Mouse (Mus musculus) yolk sac, embryonic 10.5 days (tissue): ENCODE results near the gene Ncam1.

Experiments used
- DNase-seq: peaks from one replicate; pipeline ENCODE4 v3.0.0-alpha.2; 2017; ENCODE audit warnings: low spot score

Ncam1 gene

GRCm38 (mm10) chr9:49621691-49622090 lies 177.0 kb downstream of the Ncam1 start:
- DNase-seq, result no peak

DNA sequence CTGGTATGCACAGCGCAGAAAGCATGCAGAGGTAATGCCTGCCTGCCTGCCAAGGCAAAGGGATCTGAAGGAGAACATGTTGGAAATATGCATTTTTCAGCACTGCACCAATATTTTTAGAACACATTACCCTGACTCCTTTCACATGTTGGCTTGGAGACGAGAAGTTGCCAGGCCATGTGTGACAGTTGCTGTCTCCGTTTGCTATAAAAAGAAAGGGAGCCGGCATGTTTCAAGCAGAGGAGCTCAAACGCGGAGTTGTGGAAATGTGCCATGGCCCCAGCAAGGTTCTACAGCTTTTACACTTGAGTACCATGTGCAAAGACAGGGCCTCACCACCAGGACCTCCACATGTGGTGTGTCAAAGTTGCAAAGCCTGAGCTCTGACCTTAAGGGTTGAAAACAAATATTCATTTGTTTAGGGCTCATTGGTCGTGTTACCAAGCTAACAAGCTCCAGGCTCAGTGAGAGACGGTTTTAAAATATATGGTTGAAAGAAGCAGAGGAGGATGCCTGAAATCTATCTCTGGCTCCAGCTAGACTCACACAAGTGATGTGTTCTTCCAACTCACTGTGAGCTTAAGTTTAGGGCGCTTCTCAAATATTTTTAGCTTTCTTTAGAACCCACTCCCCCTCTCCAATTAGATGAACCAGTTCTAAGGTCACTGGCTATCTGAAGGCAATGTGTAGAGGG lies 179.9 kb downstream of the Ncam1 start:
- DNase-seq, result no peak

DNA sequence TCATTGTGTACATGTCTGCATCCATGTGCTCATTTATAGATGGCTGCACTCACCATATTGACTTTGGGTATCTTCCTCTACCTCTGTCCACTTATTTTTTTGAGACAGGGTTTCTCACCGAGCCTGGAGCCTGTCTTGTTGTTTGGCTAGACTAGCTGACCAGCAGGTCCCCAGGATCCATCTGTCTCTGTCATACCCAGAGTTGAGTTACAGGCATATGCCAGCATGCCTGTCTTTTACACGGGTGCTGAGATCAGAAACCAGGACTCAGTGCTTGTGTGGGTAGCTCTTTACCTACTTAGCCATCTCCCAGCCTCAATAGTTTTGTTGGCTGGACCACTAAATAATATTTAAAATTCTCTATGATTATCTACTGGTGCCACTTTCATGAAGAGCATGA lies 180.5 kb downstream of the Ncam1 start:
- no peak for DNase-seq

- no peak for DNase-seq
These were observed 181.5 kb downstream of the Ncam1 start for GRCm38 (mm10) chr9:49617216-49617615.

DNA sequence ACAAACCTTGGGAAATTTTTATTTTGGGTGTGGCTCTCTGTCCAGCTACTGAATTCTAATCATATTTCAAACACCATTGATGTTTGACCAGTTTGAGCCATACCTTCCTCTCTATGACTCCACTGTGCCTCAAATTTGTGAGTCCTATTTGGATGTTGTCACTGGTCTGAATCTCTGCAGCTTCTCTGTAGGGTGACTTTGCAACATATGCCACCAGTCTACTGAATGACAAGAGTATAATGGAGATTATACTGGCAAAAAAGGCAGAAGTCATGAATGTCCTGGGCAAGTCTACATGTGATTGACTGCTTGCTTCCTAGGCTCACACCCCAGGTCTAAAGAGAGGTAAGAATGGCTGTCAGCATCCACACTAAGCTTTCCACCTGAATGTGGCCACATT lies 186.3 kb downstream of the Ncam1 start:
- no peak for DNase-seq

DNA sequence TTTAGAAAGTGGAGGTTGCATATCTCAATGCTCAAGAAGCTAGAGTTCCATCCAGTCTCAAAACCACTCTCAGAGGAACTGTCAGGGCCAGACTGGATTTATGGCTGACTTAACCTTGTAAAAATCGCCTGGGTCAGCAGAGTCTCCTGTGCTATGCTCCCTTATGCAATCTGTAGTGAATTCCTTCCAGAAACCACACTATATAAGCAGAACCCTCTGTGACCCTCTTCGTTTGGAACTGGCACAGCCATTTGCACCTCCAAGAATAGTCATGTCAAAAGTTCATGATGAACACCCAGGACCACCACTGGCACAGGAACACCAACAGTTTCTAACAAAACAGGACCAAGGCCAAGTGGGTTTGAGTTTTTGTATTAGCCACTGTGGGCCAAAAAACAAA lies 190.5 kb downstream of the Ncam1 start:
- DNase-seq, result no peak

- DNase-seq, result no peak
These were observed 192.0 kb downstream of the Ncam1 start for GRCm38 (mm10) chr9:49606717-49607116.

DNA sequence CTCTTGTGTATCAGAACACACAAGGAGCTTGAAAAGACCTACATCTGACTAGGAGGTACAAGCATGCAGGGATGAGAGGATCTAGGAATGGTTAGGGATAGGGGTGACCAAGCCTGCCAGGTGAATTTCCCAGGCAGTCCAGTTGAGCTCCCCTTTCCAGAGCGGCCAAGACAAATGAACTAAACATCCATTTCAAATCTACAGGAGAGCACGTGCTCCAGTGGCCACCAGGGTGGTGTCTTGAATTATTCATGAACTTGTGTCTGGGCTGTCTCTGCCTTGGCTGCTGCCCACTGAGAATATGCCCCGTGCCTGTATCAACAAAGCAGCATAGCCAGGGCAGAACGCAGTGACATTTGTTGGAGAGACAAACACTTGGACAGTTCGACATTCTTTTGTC lies 192.4 kb downstream of the Ncam1 start:
- no peak for DNase-seq

DNA sequence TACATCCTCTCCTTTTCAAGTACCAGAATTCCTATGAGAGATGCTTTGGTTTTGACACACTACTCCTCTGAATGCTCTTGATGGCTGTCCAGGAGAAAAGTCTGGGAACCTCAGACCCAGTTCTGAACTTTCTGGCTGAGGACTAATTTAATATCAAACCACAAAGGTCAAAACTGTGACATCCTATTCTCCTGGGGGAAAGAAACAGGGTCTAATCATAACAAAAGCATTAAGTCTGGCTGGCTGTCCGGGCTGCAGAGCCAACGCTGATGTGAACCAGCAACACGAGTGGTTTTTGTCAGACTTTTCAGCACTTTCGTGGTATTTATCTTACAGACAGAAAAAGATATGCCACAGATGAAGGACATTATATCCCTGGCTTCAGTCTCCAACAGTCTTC lies 192.9 kb downstream of the Ncam1 start:
- peak; percentile 52 for DNase-seq

GRCm38 (mm10) chr9:49605351-49605750 lies 193.4 kb downstream of the Ncam1 start:
- no peak for DNase-seq

- no peak for DNase-seq
These were observed 197.5 kb downstream of the Ncam1 start for GRCm38 (mm10) chr9:49601215-49601614.

GRCm38 (mm10) chr9:49595635-49596348 lies 202.9 kb downstream of the Ncam1 start:
- no peak for DNase-seq

DNA sequence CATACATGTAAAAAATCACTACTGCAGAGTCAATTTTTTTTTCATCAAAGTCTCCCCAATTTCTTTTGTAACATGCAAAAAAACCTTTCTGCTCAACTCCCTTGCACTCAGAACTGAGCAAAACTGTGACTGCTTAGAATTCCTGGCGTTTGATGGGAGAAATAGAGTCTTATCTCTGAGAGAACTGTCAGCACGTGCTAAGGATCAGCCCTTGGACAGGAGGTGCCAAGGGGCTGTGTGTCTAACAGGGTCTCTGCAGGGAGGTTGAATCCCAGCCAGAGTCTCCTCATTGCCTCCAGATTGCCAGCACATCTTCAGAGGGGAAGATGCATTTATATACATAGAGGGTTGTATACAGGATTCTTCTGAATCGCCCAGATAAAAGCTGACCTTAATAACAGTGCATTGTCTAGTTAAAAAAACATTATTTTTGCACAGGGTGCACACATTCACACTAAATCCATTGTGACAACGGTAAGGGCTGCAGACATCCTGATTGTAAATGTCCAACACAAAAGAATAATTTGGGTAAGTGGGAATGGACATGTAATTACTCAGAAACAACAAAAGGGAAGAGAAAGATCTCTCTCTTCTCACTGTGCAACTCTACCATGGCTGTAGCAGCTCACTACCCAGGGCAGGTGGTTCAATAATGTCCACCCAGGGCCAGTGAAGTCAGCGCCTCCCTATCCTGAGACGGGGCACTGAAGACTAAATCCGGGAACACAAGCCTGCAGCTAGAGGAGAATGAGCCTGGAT lies 203.7 kb downstream of the Ncam1 start:
- no peak for DNase-seq

GRCm38 (mm10) chr9:49593951-49594536 lies 204.7 kb downstream of the Ncam1 start:
- DNase-seq, result no peak

DNA sequence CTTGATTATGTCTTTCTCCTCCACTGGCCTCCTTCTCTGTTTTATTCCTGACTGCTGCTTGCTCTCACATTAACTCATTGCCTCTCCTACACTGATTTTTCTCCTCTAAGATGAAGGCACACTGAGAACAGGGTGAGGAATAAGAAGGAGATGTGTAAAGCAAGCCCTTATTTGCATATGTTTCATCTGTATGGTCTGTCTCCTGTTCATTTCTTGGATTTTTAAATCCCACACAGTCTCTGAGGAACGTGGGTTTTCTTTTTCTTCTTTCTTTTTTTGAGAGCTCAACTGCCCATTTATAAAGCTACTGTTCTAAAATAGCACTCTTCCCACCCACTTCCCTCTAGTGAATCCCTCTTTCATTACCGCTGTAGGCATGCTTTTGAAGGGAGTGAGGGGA lies 206.7 kb downstream of the Ncam1 start:
- DNase-seq, result no peak

DNA sequence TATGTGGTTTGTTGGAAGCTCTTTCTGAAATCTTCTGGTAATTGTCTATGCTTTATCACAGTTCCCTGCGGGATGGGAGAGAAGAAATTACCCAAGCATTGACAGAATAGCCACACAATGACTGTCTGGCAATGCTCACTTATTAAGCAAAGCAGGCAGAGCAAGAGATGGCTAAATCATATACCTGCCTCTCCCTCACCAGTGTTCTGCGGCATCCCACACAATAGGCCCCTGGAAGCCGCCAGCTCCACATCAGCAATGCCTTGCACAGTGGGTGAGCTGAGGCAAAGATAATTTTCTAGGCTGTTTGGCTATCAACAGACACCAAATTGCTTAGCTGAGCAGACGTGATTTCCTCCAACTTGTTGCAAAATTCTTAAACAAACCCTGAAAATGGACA lies 208.5 kb downstream of the Ncam1 start:
- DNase-seq, result no peak

DNA sequence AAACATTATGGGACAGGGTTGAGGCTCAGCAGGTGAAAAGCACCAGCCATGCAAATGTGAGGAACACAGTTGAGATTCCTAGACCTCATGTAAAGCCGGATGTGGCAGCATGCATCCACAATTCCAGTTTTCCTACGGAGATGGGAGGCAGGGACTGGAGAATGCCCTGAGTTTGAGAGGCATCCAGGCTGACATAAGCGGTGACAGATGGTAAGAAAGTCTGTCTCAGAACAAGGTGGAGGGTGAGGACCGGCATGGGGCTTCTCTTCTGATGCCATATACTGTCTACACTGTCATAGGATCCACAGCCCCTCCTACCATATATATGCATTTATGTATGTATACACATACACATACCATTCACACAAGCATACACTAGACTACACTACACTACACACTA lies 221.6 kb downstream of the Ncam1 start:
- no peak for DNase-seq

- DNase-seq, result no peak
These were observed 226.8 kb downstream of the Ncam1 start for GRCm38 (mm10) chr9:49571695-49572510.

- DNase-seq, result peak; percentile 17
These were observed 227.7 kb downstream of the Ncam1 start for GRCm38 (mm10) chr9:49570731-49571694.

DNA sequence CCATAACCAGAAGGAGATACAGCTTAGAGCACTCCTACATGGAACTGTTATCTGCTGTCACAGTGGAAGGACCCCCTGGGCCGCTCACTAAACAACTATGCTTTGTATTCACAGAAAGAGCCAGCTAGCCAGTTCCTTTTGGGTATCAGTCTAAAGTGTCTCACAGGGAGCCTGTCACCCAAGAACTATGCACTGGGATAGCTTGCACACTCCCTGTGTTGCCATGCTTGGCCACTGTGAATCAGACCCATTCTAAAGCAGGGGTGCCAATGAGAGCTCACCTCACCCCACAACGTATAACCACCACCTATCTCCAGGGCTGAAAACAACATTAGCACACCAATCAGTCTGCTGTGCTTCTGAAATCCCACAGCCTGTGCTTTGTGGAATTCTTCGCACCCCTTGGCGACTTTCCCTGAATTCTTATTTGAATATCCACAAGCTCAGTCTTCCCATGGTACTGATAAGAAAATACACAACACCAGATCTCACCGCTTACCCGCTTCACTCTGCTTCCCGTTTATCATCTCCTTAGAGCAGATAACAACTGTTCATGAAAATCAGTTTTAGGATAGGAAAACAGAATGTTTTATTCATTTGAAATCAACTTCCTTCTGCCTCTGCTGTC lies 228.6 kb downstream of the Ncam1 start:
- no peak for DNase-seq
